Mouse (Mus musculus) lung, adult 10 weeks (tissue): Measurements from ENCODE around the gene Lins1. TPM values are rescaled to one million over a fixed set of nuclear protein-coding genes. Genes with fewer than 3 reads are reported as not detected.

Experiments
- polyA plus RNA-seq: library from polyadenylated mRNA; stranded (reverse); fragments of 350-450 nt; fragmentation: Illumina TruSeq; extraction: RNeasy Lipid Tissue Mini Kit (QIAGEN cat#74804); gene quantifications from one replicate; pipeline ENCODE4 v1.2.3, GENCODE M21; 2014; ENCODE audit warnings: low read depth, low replicate concordance; ENCODE audit not compliant: insufficient read depth

Gene Lins1
- polyA plus RNA-seq = 4.0 TPM

GRCm38 (mm10) chr7:66689620-66690360 lies at the start of gene Lins1:
Lins1 (plus strand) TSS chr7:66689889.

GRCm38 (mm10) chr7:66689294-66689619 lies 432 bp upstream of the Lins1 start, which contains the start of gene Asb7:
Asb7 (minus strand) TSS chr7:66689596.

DNA sequence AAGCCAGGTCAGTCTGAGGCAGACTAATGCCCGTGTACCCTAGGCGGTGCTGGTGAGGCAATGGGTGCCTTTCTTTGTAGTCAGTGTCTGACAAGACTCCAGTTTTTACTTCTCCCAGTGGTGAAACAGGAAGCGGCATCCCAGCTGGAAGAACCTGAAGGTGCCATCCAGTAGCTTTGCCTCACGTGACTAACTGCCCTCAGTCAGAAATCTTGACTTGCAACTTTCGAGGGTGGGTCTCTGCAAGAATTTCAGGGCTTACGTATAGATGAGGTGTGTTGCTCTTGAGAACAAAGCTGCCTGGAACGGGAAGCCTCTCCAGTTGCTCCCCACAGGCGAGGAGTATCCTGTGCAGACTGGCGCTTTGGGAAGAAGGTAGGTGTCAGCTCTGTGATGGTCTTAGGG lies 53.7 kb downstream of the Lins1 start, which contains the start of gene Cers3:
Cers3 (plus strand) TSS at position 128 of the 405 bp plus-strand sequence.

Other genes with a start within 250 kb of the Lins1 start
- gene Asb7, start 293 bp upstream of the Lins1 start, polyA plus RNA-seq = 4.8 TPM
- 0.66 TPM for gene Cers3, start 53.6 kb downstream of the Lins1 start, polyA plus RNA-seq
- 2.9 TPM for gene Adamts17, start 149.8 kb downstream of the Lins1 start, polyA plus RNA-seq